Mouse (Mus musculus) forebrain, embryonic 16.5 days (tissue): ENCODE measurements around the gene Klrb1c. TPM values are rescaled to one million over a fixed set of nuclear protein-coding genes. Genes with fewer than 3 reads are reported as not detected.
"Not testable (repeated sequence)": the region's sequence is repeated elsewhere in the genome, so short reads cannot be mapped to it uniquely, and the experiment has no call there.

ENCODE experiments used
- ATAC-seq: fragments of 200-750 bp; cut with Nextera tagmentation; 2 replicates; pipeline ENCODE4 v1.8.0; 2017; ENCODE audit warnings: mild to moderate bottlenecking, moderate library complexity
- H3K27ac ChIP-seq: fragments of 300-500 bp; sonication (generic); 2 replicates; pipeline ENCODE4 v1.5.1; 2014; ENCODE audit warnings: low read length, control low read depth
- H3K27me3 ChIP-seq: fragments of 300-500 bp; sonication (generic); replicated peaks from 2 replicates; pipeline ENCODE4 v1.6.1; 2014; ENCODE audit warnings: low read length; ENCODE audit not compliant: control insufficient read depth, insufficient read depth
- H3K36me3 ChIP-seq: fragments of 300-500 bp; sonication (generic); 2 replicates; pipeline ENCODE4 v1.6.1; 2014; ENCODE audit not compliant: control insufficient read depth, insufficient read depth
- H3K4me1 ChIP-seq: fragments of 300-500 bp; sonication (generic); replicated peaks from 2 replicates; pipeline ENCODE4 v1.6.1; 2014; ENCODE audit warnings: low read length; ENCODE audit not compliant: control insufficient read depth, insufficient read depth
- H3K4me2 ChIP-seq: fragments of 300-500 bp; sonication (generic); 2 replicates; pipeline ENCODE4 v1.6.1; 2014; ENCODE audit warnings: mild to moderate bottlenecking, low read length, control low read depth
- H3K4me3 ChIP-seq: fragments of 300-500 bp; sonication (generic); replicated peaks from 2 replicates; pipeline ENCODE4 v1.5.1; 2014; ENCODE audit warnings: mild to moderate bottlenecking, low read length, control low read depth
- H3K9ac ChIP-seq: fragments of 300-500 bp; sonication (generic); replicated peaks from 2 replicates; pipeline ENCODE4 v1.6.1; 2014; ENCODE audit warnings: low read depth, low read length, control low read depth
- H3K9me3 ChIP-seq: fragments of 300-500 bp; sonication (generic); 2 replicates; pipeline ENCODE4 v1.6.1; 2016; ENCODE audit warnings: low read length; ENCODE audit not compliant: control insufficient read depth
- WGBS: fragments of 180-500 bp; shearing (Covaris S2); extraction: QIAGEN DNeasy Blood & Tissue Kit; methylation state at CpG from one replicate; pipeline ENCODE4 v1.1.7; 2014; 5-methylcytosine and 5-hydroxymethylcytosine counted together
- polyA plus RNA-seq: library from polyadenylated mRNA; unstranded; fragments of >200 nt; fragmentation: Nextera tagmentation; extraction: Ambion mirVana; gene quantifications from 2 replicates; pipeline ENCODE4 v1.2.1, GENCODE M21; 2015

Gene Klrb1c
- polyA plus RNA-seq, 1 experiment from 2014 or later, result 0.15 TPM

DNA sequence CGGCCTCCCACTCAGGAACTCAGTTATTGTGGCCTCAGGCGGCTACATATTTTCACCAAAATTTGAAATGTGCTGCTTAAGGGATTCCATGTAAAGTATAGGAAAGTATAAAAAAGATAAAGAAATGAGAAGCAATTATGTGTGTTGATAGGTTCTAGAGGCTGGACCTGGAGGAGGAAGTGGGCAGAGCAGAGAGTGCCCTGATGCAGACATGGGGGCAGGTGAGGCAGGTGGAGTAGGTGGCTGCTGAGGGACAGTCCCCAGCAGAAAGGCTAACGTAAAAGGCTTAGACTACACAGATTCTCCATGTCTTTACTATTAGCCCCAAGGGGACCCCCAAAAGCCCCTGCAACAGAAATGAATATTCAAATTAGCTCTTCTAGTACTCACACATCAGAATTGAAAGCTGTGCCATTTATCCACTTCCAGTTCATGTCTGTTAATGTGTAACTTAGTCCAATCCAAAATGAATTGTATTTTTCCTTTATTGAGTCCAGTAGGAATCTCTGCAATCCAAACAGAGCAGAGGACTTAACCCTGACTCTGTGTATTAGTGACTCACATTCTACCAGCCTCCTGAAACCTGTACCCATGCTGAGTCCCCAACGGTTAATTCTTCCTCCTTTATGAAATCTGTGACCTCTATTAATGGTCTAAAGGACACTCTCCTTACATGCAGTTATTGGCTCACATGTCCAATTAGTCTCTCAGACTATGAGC is 29.2 kb upstream of the Klrb1c start:
- H3K9ac ChIP-seq, result no peak overlapping the region
- ATAC-seq, result no peak
- WGBS, result 70% methylated on average over 4 of the region's 4 CpGs
- H3K36me3 ChIP-seq, result no peaks in the 10 kb centered on the region
- H3K4me1 ChIP-seq, result no peaks in the 10 kb centered on the region
- H3K4me3 ChIP-seq, result no peak overlapping the region
- no peaks in the 10 kb centered on the region for H3K9me3 ChIP-seq
- no peak overlapping the region for H3K4me2 ChIP-seq
- H3K27ac ChIP-seq, result no peak overlapping the region
- no peaks in the 10 kb centered on the region for H3K27me3 ChIP-seq

DNA sequence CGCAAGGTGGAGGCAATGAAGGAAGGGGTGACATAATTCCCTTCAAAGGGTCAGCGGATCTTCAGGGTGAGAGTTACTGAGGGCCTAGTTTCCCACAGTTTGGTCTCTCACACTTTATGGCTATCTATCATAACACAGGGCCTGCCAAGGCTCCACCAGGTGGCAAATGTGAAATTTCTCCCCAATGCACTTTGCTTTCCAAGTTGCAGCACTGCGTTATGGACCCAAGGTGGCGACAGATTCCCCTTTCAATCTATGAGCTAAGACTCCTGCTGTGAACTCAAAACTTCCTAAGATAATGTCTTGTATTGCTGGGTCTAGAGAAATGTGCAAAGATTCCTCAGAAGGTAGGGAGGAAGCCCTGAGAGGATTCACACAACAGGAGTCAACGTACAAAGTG is 19.5 kb upstream of the Klrb1c start:
- Histone ChIP-seq H3K4me2 (no peak overlapping the region), H3K9me3 (no peaks in the 10 kb centered on the region), H3K4me3 (no peak overlapping the region), H3K4me1 (no peaks in the 10 kb centered on the region), H3K36me3 (no peaks in the 10 kb centered on the region), H3K9ac (no peak overlapping the region), H3K27me3 (no peaks in the 10 kb centered on the region), H3K27ac (no peak overlapping the region)
- 86% methylated on average over 5 of the region's 5 CpGs for WGBS
- ATAC-seq, result no peak

DNA sequence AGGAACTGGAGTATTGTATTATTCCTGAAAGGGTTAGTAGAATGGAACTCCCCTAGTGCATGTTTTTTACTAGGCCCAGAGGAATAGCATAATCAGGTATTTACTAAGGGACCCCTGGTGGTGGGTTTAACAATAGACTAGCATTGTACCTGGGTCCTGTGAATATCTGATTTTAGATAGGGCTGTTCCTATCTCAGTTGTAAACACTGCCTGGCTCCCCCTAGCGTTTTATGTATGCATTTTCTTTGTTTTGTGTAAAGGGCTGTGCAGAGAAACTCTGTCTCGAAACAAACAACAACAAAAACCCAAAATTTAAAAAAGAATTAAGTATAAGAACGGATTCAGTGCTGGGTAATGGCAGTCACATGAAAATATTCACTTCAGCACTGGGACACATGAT is 18.0 kb upstream of the Klrb1c start:
- Histone ChIP-seq H3K9me3 (no peaks in the 10 kb centered on the region), H3K27me3 (no peaks in the 10 kb centered on the region), H3K4me2 (no peak overlapping the region), H3K4me3 (no peak overlapping the region), H3K36me3 (no peaks in the 10 kb centered on the region), H3K4me1 (0 out of 2 replicates have a peak, but pooled peaks cover 2% of the 10 kb centered on the region), H3K9ac (no peak overlapping the region), H3K27ac (no peak overlapping the region)
- ATAC-seq, result no peak
- 66% methylated on average over 3 of the region's 3 CpGs for WGBS

DNA sequence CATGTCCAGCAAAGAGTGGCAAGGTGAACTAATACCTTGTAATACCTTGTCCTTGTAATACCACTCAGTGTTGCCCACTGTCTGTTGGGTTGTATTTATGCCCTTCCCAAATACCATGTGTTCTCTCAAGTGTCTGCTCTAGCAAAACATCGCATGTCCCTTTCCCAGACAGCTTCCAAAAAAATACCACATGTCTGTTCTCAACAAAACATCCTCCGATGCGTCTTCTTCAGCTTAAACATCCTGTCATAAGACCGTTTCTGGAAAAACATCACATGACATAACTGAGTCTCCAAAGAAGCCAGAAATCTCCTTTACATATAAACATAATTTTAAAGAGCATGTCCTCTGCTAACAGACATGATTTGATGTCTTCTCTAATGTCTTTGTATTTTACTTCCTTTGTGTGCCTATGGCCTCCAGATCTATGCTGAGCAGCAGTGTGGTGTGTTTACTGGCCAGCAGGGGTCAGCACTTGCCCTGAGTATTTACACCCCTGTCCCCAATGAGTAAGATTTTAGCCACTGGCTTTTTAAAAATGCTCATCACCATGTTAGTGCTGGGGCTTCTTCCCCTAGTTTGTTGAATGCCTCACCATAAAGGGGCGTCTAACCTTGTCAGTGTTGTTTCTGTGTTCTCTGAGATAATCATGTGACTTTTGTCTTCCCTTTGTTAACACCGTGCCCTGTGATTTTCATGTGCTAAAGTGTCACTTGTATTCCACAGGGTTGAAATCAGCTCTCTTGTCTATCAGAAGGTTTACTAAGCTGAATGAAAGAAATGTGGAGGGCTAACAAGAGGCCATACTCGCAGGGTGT is 16.0 kb upstream of the Klrb1c start:
- H3K9me3 ChIP-seq, H3K4me1 ChIP-seq, H3K4me2 ChIP-seq, H3K27ac ChIP-seq, H3K9ac ChIP-seq, H3K36me3 ChIP-seq, H3K4me3 ChIP-seq, H3K27me3 ChIP-seq, ATAC-seq: not testable (repeated sequence)
- 57% methylated on average over 7 of the region's 7 CpGs for WGBS

DNA sequence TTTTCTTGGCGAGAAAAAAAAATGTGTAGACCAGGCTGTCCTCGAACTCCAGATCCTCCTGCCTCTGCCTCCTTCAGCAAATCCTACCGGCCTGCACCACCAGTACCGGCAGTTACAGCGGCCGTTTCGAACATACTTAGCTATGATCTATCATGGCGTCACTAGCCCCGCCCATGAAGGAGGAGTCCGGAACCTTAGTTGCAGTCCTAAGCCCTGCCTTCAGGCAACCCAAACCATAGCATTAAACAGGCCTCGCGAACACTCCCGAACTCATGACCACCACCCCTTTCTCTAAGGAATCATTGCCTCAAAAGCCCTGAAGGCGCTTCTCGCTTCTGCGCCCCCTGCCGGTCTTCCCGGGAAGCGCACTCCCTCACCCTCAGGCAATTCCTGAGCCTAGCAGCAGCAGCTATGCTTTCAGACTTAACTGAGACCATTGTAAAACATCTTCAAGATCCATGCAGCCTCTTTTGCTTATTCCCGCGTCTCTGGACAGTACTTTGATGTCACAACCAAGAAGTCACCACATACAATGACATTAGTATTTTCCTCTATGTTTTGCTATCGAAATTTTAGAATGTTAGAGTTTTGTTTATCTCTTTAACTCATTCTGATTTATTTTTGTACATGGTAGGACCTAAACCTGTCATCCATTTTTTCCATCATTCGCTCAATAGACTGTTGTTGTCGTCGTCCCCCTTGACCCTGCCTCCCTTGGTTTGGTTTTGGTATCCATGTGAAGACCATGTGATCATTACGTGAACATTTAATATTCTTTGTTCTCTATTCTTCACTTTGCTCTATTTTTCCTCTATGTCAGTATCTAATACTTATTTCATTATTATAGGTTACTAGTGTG is 14.2 kb upstream of the Klrb1c start:
- 4% methylated on average over 26 of the region's 26 CpGs for WGBS
- Histone ChIP-seq H3K27me3 (no peaks in the 10 kb centered on the region), H3K4me2 (peak overlapping the region; percentile 60), H3K9ac (peak overlapping the region; percentile 59), H3K4me3 (peak overlapping the region; percentile 55), H3K4me1 (peaks cover 7% of the 10 kb centered on the region), H3K9me3 (no peaks in the 10 kb centered on the region), H3K27ac (peak overlapping the region; percentile 85), H3K36me3 (no peaks in the 10 kb centered on the region)
- ATAC-seq, result peak; percentile 92

DNA sequence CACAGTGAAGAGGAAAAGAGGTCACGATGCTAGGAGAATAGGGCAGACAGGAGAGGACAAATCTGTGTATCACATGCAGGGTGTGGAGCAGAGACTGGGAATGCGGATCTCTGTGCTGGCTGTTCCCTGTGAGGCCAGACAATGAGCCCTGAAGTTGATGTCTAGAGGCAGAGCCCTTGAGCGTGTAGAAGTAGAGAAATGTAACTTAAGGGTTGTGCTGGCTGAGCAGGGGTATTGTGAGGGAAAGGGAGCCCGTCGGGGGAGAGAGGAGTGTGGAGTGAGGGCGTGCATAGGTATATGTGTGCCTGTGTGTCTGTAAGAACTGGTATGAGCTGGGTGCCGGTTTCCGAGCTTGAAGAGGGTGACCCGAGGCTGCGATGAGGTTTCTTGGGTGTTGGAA is 13.5 kb upstream of the Klrb1c start:
- no peaks in the 10 kb centered on the region for H3K36me3 ChIP-seq
- H3K9me3 ChIP-seq, result no peaks in the 10 kb centered on the region
- H3K4me1 ChIP-seq, result peaks cover 13% of the 10 kb centered on the region
- 9% methylated on average over 10 of the region's 10 CpGs for WGBS
- H3K4me3 ChIP-seq, result peak overlapping the region; percentile 55
- no peaks in the 10 kb centered on the region for H3K27me3 ChIP-seq
- peak; percentile 40 for ATAC-seq
- H3K9ac ChIP-seq, result peak overlapping the region; percentile 59
- peak overlapping the region; percentile 60 for H3K4me2 ChIP-seq
- peak overlapping the region; percentile 85 for H3K27ac ChIP-seq

DNA sequence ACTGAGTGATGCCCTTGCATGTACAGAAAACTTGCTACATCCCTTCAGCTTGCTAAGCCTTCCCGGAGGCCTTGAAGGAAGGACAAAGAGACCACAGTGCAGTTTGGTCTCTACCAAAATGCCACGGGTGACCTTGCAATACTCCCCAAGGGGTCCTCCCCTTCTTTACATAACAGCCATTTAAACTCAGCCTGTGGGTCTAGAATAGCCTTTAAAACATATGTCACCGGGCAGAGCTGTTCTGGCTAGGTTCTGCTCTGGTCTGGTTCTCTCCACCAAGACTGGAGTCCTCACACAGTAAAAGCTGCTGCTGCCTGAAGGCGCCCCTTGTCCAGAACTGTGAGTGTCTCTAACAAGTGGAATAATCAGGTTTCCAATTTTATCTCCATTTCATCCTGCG is 11.7 kb upstream of the Klrb1c start:
- ATAC-seq, H3K27me3 ChIP-seq, H3K27ac ChIP-seq, H3K4me2 ChIP-seq, H3K9me3 ChIP-seq, H3K4me3 ChIP-seq, H3K36me3 ChIP-seq, H3K9ac ChIP-seq: not testable (repeated sequence)
- H3K4me1 ChIP-seq, result peaks cover 13% of the 10 kb centered on the region
- 79% methylated on average over 5 of the region's 5 CpGs for WGBS

DNA sequence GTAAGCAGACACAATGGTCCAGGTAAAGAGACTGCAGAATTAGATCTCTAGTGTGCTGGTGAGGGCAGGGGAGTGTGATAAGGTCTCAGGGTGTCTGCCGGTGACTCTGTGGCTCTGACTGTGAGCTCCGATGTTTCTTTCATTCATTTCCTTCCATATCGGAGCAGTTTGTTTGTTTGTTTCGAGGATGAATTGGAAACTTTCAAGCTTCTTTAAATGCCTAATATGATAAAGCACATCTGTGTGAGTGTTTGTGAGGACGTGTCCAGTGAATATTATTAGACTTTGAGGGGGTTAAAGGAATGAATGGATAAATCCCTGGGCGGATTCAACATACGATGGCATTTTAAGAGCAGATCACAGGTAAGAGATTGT is 10.9 kb upstream of the Klrb1c start:
- WGBS, result 15% methylated on average over 7 of the region's 7 CpGs
- no peaks in the 10 kb centered on the region for H3K27me3 ChIP-seq
- no peaks in the 10 kb centered on the region for H3K36me3 ChIP-seq
- peaks cover 13% of the 10 kb centered on the region for H3K4me1 ChIP-seq
- peak overlapping the region; percentile 65 for H3K4me3 ChIP-seq
- ATAC-seq, result no peak
- H3K27ac ChIP-seq, result peak overlapping the region; percentile 86
- H3K9me3 ChIP-seq, result no peaks in the 10 kb centered on the region
- peak overlapping the region; percentile 58 for H3K9ac ChIP-seq
- peak overlapping the region; percentile 54 for H3K4me2 ChIP-seq
